Mouse (Mus musculus): ENCODE results near the gene Rab43.

The Rab43 gene

GRCm38 (mm10) chr6:87809144-87809543 lies 2.8 kb downstream of the Rab43 start:
- DNase-seq (ENCODE audit: low read depth, low spot score), result no peak

- DNase-seq (ENCODE audit: low read depth, low spot score), result no peak
Measured at GRCm38 (mm10) chr6:87808521-87808920, 3.4 kb downstream of the Rab43 start.

- no peak for DNase-seq (ENCODE audit: low read depth, low spot score)
Measured at GRCm38 (mm10) chr6:87807735-87808440, 4.1 kb downstream of the Rab43 start.

- no peak for DNase-seq (ENCODE audit: low read depth, low spot score)
Measured at GRCm38 (mm10) chr6:87806857-87807256, 5.1 kb downstream of the Rab43 start.

GRCm38 (mm10) chr6:87806028-87806427 lies 5.9 kb downstream of the Rab43 start:
- DNase-seq (ENCODE audit: low read depth, low spot score), result no peak

GRCm38 (mm10) chr6:87805448-87805847 lies 6.5 kb downstream of the Rab43 start:
- DNase-seq (ENCODE audit: low read depth, low spot score), result no peak

- no peak for DNase-seq (ENCODE audit: low read depth, low spot score)
Measured at GRCm38 (mm10) chr6:87804886-87805285, 7.1 kb downstream of the Rab43 start.

- no peak for DNase-seq (ENCODE audit: low read depth, low spot score)
Measured at GRCm38 (mm10) chr6:87804036-87804435, 7.9 kb downstream of the Rab43 start.

- DNase-seq (ENCODE audit: low read depth, low spot score), result no peak
Measured at GRCm38 (mm10) chr6:87802462-87802861, 9.5 kb downstream of the Rab43 start.

- DNase-seq (ENCODE audit: low read depth, low spot score), result no peak
Measured at GRCm38 (mm10) chr6:87799576-87799975, 12.4 kb downstream of the Rab43 start.

- DNase-seq (ENCODE audit: low read depth, low spot score), result no peak
Measured at GRCm38 (mm10) chr6:87797321-87797720, 14.6 kb downstream of the Rab43 start.

- DNase-seq (ENCODE audit: low read depth, low spot score), result no peak
Measured at GRCm38 (mm10) chr6:87796251-87796880, 15.6 kb downstream of the Rab43 start.

- peak; percentile 64 for DNase-seq (ENCODE audit: low read depth, low spot score)
Measured at GRCm38 (mm10) chr6:87795385-87796150, 16.4 kb downstream of the Rab43 start.

GRCm38 (mm10) chr6:87793821-87794510 lies 18.0 kb downstream of the Rab43 start:
- no peak for DNase-seq (ENCODE audit: low read depth, low spot score)

- no peak for DNase-seq (ENCODE audit: low read depth, low spot score)
Measured at GRCm38 (mm10) chr6:87791826-87792225, 20.1 kb downstream of the Rab43 start.

- peak; percentile 17 for DNase-seq (ENCODE audit: low read depth, low spot score)
Measured at GRCm38 (mm10) chr6:87790779-87791480, 21.0 kb downstream of the Rab43 start.

- DNase-seq (ENCODE audit: low read depth, low spot score), result no peak
Measured at GRCm38 (mm10) chr6:87789791-87790190, 22.2 kb downstream of the Rab43 start.

- DNase-seq (ENCODE audit: low read depth, low spot score), result no peak
Measured at GRCm38 (mm10) chr6:87788896-87789587, 22.9 kb downstream of the Rab43 start.

- no peak for DNase-seq (ENCODE audit: low read depth, low spot score)
Measured at GRCm38 (mm10) chr6:87788266-87788895, 23.6 kb downstream of the Rab43 start.

Data from ZHBTc4 (cell line).